Mouse (Mus musculus): ENCODE measurements around the gene Tbc1d20. TPM values are rescaled to one million over a fixed set of nuclear protein-coding genes. Genes with fewer than 3 reads are reported as not detected.

Gene Tbc1d20
- total and polyA plus RNA-seq, 3 experiments = 14.3 to 22.5 (median 17.0) TPM

DNA sequence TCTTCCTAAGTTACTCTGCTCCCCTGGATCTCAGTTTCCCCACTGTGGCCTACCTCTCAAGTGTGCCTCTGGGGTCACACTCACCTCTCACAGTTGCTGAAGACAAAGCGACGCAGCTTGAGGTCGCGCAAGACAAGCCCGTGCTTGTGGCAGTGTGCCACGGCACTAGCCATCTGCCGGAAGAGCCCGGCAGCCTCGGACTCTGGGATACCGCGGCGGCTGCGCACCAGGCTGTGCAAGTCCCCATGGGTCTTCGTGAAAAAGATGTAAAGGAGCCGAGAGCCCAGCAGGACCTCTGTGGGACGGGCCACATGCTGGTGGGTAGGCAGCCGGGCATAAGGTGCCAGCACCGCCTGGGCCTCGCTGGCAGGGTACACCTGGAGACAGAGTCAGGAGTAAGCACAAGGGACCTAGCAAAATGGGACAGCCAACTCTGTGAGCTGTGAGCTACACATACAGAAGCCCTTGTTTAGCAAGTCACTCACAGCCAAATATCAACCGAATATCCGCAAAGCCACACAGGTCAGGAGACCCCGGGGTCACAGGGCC lies 46.1 kb downstream of the Tbc1d20 start:
- peaks cover 28 to 65% of the 10 kb centered on the region in 2 experiments for H3K4me1 ChIP-seq (ENCODE audit: control insufficient read depth in 1 of 2, insufficient read depth in 2 of 2)
- H3K27me3 ChIP-seq (replicated peaks) = no peaks in the 10 kb centered on the region
- H3K9me3 ChIP-seq (replicated peaks; ENCODE audit: low read length) = no peaks in the 10 kb centered on the region
- in situ Hi-C loops (cut with MboI; ENCODE audit: low pct_ligation_motif_present, low pct_unique_long_range_greater_than_20kb, low sequenced_read_pairs) (no loop called here), dilution Hi-C loops (cut with MboI; ENCODE audit: extremely low pct_ligation_motif_present, extremely low pct_unique_long_range_greater_than_20kb, low sequenced_read_pairs) (no loop called here)
- TF ChIP-seq RCOR1 (conservative IDR thresholded peaks at IDR 0.05; ENCODE audit: low read depth, low read length) (no peak), TBP (conservative IDR thresholded peaks at IDR 0.05; ENCODE audit: low read depth, low read length) (no peak)
- H3K4me2 ChIP-seq (ENCODE audit: insufficient read depth, low read depth, poor library complexity, severe bottlenecking) = no peak overlapping the region
- no peak overlapping the region for H3K27ac ChIP-seq (ENCODE audit: insufficient read depth, low read depth)
- peaks cover 10% of the 10 kb centered on the region for H3K79me2 ChIP-seq (replicated peaks; ENCODE audit: control insufficient read depth, extremely low read depth, insufficient read depth, poor library complexity, severe bottlenecking)
- DNase-seq (ENCODE audit: extremely low read depth) = no peak
- H3K9ac ChIP-seq (ENCODE audit: insufficient read depth, low read depth) = no peak overlapping the region
- H3K36me3 ChIP-seq (replicated peaks in 1 of 2; ENCODE audit: control insufficient read depth in 1 of 2, insufficient read depth in 1 of 2, low read length in 1 of 2) = peaks cover 55 to 65% of the 10 kb centered on the region in 2 experiments
- no peak overlapping the region for H3K4me3 ChIP-seq (replicated peaks in 1 of 3; ENCODE audit: low read depth in 2 of 3, low read length in 2 of 3, poor library complexity in 1 of 3)

DNA sequence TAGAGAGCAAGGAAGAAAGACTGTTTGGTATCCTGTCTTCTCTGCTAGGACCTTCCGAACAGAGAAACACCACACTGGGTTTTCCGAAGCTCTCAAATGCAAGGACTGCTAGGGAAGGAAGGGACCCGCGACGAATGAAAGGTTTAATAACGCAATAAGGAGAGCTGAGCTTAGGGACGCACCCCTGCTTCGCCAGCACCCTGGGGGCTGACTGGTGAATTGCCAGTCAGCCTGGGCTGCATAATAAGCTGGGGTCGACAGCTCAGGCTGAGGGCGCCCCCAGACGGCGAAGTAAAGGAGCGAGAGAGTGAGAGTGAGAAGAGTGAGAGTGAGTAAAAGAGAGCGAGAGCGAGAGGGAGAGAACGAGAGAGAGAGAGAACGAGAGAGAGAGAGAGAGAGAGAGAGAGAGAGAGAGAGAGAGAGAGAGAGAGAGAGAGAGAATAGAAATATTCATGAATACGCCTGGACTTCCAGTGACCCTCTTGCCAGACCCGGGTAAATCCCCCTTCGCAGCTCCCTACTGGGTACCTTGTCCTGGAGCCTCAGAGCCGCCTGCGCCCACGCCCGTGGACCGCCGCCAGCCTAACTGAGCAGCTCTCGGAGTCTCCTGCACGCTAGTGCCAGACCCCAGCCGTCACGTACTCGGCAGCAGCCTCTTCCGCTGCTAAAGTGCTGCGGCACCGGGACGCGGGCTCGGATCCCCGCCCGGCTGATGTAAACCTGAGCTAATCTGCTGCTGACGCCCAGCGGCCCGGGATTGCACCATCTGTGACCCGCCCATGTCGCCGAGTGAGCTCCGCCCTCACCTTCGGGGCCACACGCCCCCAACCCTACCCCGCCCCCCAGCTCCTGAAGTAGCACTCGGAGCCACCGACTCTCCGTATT lies 49.9 kb downstream of the Tbc1d20 start, which contains the start of gene Trib3:
TSS of gene Trib3 (minus strand) at position 704 of the 885 bp plus-strand sequence.
- Histone ChIP-seq H3K9ac (ENCODE audit: insufficient read depth, low read depth) (peak within 1 kb of the TSS; percentile 100), H3K27me3 (replicated peaks) (no peaks in the 10 kb centered on the region), H3K79me2 (replicated peaks; ENCODE audit: control insufficient read depth, extremely low read depth, insufficient read depth, poor library complexity, severe bottlenecking) (peaks cover 10% of the 10 kb centered on the region), H3K9me3 (replicated peaks; ENCODE audit: low read length) (no peaks in the 10 kb centered on the region), H3K36me3 (replicated peaks in 1 of 2; ENCODE audit: control insufficient read depth in 1 of 2, insufficient read depth in 1 of 2, low read length in 1 of 2) (peaks cover 35 to 40% of the 10 kb centered on the region in 2 experiments), H3K4me1 (ENCODE audit: control insufficient read depth in 1 of 2, insufficient read depth in 2 of 2) (peaks cover 24 to 51% of the 10 kb centered on the region in 2 experiments), H3K27ac (ENCODE audit: insufficient read depth, low read depth) (peak within 1 kb of the TSS; percentile 88), H3K4me3 (replicated peaks in 1 of 3; ENCODE audit: low read depth in 2 of 3, low read length in 2 of 3, poor library complexity in 1 of 3) (peak within 1 kb of the TSS; percentile 72 to 88 (median 81)), H3K4me2 (ENCODE audit: insufficient read depth, low read depth, poor library complexity, severe bottlenecking) (peak within 1 kb of the TSS; percentile 55)
- in situ Hi-C loops (cut with MboI; ENCODE audit: low pct_ligation_motif_present, low pct_unique_long_range_greater_than_20kb, low sequenced_read_pairs) (no loop called here), dilution Hi-C loops (cut with MboI; ENCODE audit: extremely low pct_ligation_motif_present, extremely low pct_unique_long_range_greater_than_20kb, low sequenced_read_pairs) (no loop called here)
- peak; percentile 88 for DNase-seq (ENCODE audit: extremely low read depth)
- no peak for TF ChIP-seq MAFK (IDR thresholded peaks at IDR 0.05; ENCODE audit: insufficient replicate concordance, low read length)
- TF ChIP-seq HCFC1 (IDR thresholded peaks at IDR 0.05; ENCODE audit: low read depth, low read length) = no peak
- TF ChIP-seq ZNF384 (IDR thresholded peaks at IDR 0.05; ENCODE audit: low read depth, low read length) = no peak
- no peak for TF ChIP-seq EP300 (IDR thresholded peaks at IDR 0.05; ENCODE audit: low read length)
- peak; percentile 56; the same call in 1 of the 2 replicates for TF ChIP-seq MXI1 (IDR thresholded peaks at IDR 0.05; ENCODE audit: low read depth, low read length)
- TF ChIP-seq GABPA (IDR thresholded peaks at IDR 0.05; ENCODE audit: insufficient replicate concordance, low read depth, low read length) = no peak
- no peak; the same call in 1 of the 2 replicates for TF ChIP-seq MYC (IDR thresholded peaks at IDR 0.05; ENCODE audit: low read depth, low read length)
- no peak for TF ChIP-seq JUN (IDR thresholded peaks at IDR 0.05; ENCODE audit: insufficient read depth, low read depth, low read length)
- no peak for TF ChIP-seq ZKSCAN1 (IDR thresholded peaks at IDR 0.05; ENCODE audit: borderline replicate concordance, low read depth, low read length)
- TF ChIP-seq CHD1 (IDR thresholded peaks at IDR 0.05; ENCODE audit: low read depth, low read length) = no peak
- 0 out of 2 replicates have a peak, but pooled peaks have one; percentile 49 for TF ChIP-seq IRF4 (IDR thresholded peaks at IDR 0.05; ENCODE audit: low read depth, low read length)
- TF ChIP-seq POLR2AphosphoS2 (IDR thresholded peaks at IDR 0.05; ENCODE audit: low read depth, low read length) = no peak
- TF ChIP-seq CTCF (conservative IDR thresholded peaks at IDR 0.05 in 1 of 2, IDR thresholded peaks at IDR 0.05 in 1 of 2; ENCODE audit: low read depth in 2 of 2, low read length in 2 of 2) = peak in 1 of 2 experiments; percentile 89; a peak in 2 of 4 replicates
- peak; percentile 62 for TF ChIP-seq SMC3 (IDR thresholded peaks at IDR 0.05; ENCODE audit: low read depth, low read length)
- no peak for TF ChIP-seq E2F4 (IDR thresholded peaks at IDR 0.05; ENCODE audit: insufficient replicate concordance, low read depth, low read length)
- no peak for TF ChIP-seq PAX5 (IDR thresholded peaks at IDR 0.05; ENCODE audit: low read length)
- no peak for TF ChIP-seq MAX (IDR thresholded peaks at IDR 0.05; ENCODE audit: low read length)
- TF ChIP-seq USF1 (IDR thresholded peaks at IDR 0.05; ENCODE audit: low read depth, low read length) = no peak
- TF ChIP-seq BHLHE40 (IDR thresholded peaks at IDR 0.05; ENCODE audit: low read depth, low read length) = peak; percentile 5; the same call in 1 of the 2 replicates
- TF ChIP-seq NELFE (IDR thresholded peaks at IDR 0.05; ENCODE audit: low read depth, low read length) = peak; percentile 90
- no peak for TF ChIP-seq ZC3H11A (IDR thresholded peaks at IDR 0.05; ENCODE audit: low read depth, low read length)
- TF ChIP-seq USF2 (conservative IDR thresholded peaks at IDR 0.05; ENCODE audit: low read depth, low read length) = no peak
- TF ChIP-seq POLR2A (IDR thresholded peaks at IDR 0.05; ENCODE audit: low read depth, low read length) = peak; percentile 79
- TF ChIP-seq RCOR1 (conservative IDR thresholded peaks at IDR 0.05; ENCODE audit: low read depth, low read length) = no peak
- TF ChIP-seq RAD21 (IDR thresholded peaks at IDR 0.05; ENCODE audit: low read depth, low read length) = peak; percentile 69
- peak; percentile 25; the same call in 1 of the 2 replicates for TF ChIP-seq ELF1 (IDR thresholded peaks at IDR 0.05; ENCODE audit: low read depth, low read length)
- peak; percentile 81; the same call in 1 of the 2 replicates for TF ChIP-seq TCF12 (IDR thresholded peaks at IDR 0.05; ENCODE audit: low read depth, low read length)
- TF ChIP-seq JUND (conservative IDR thresholded peaks at IDR 0.05; ENCODE audit: low read depth, low read length) = no peak
- TF ChIP-seq ETS1 (conservative IDR thresholded peaks at IDR 0.05; ENCODE audit: low read depth, low read length) = no peak

Data from CH12.LX (cell line).